Mouse (Mus musculus): ENCODE measurements around the gene Tex11.
"Not testable (repeated sequence)": the region's sequence is repeated elsewhere in the genome, so short reads cannot be mapped to it uniquely, and the experiment has no call there.

Gene Tex11

GRCm38 (mm10) chrX:101059541-101059940 lies at the start of gene Tex11:
TSS of gene Tex11 (minus strand) at chrX:101059667.
- no peak for ATAC-seq (ENCODE audit: insufficient number of reproducible peaks, low FRiP score, low TSS enrichment)

- ATAC-seq (ENCODE audit: insufficient number of reproducible peaks, low FRiP score, low TSS enrichment): no peak
Observed at GRCm38 (mm10) chrX:101085920-101086319, 26.5 kb upstream of the Tex11 start, which contains the start of gene Slc7a3. TSS of gene Slc7a3 (minus strand) at chrX:101086020.

GRCm38 (mm10) chrX:101085211-101085610 lies 25.7 kb upstream of the Tex11 start:
- ATAC-seq (ENCODE audit: insufficient number of reproducible peaks, low FRiP score, low TSS enrichment): not testable (repeated sequence)

GRCm38 (mm10) chrX:101084192-101084591 lies 24.7 kb upstream of the Tex11 start:
- ATAC-seq (ENCODE audit: insufficient number of reproducible peaks, low FRiP score, low TSS enrichment): no peak

- no peak for ATAC-seq (ENCODE audit: insufficient number of reproducible peaks, low FRiP score, low TSS enrichment)
Observed at GRCm38 (mm10) chrX:101065245-101065644, 5.8 kb upstream of the Tex11 start.

GRCm38 (mm10) chrX:101063503-101063902 lies 4.0 kb upstream of the Tex11 start:
- no peak for ATAC-seq (ENCODE audit: insufficient number of reproducible peaks, low FRiP score, low TSS enrichment)

GRCm38 (mm10) chrX:100943640-100944039 lies 115.8 kb downstream of the Tex11 start:
- ATAC-seq (ENCODE audit: insufficient number of reproducible peaks, low FRiP score, low TSS enrichment): no peak

GRCm38 (mm10) chrX:100839211-100839610 lies 220.3 kb downstream of the Tex11 start:
- no peak for ATAC-seq (ENCODE audit: insufficient number of reproducible peaks, low FRiP score, low TSS enrichment)

GRCm38 (mm10) chrX:100832806-100833205 lies 226.7 kb downstream of the Tex11 start:
- no peak for ATAC-seq (ENCODE audit: insufficient number of reproducible peaks, low FRiP score, low TSS enrichment)

GRCm38 (mm10) chrX:100825557-100825956 lies 233.9 kb downstream of the Tex11 start:
- ATAC-seq (ENCODE audit: insufficient number of reproducible peaks, low FRiP score, low TSS enrichment): no peak

- no peak for ATAC-seq (ENCODE audit: insufficient number of reproducible peaks, low FRiP score, low TSS enrichment)
Observed at GRCm38 (mm10) chrX:100821149-100821548, 238.3 kb downstream of the Tex11 start.

GRCm38 (mm10) chrX:100818681-100819080 lies 240.8 kb downstream of the Tex11 start:
- ATAC-seq (ENCODE audit: insufficient number of reproducible peaks, low FRiP score, low TSS enrichment): no peak

- ATAC-seq (ENCODE audit: insufficient number of reproducible peaks, low FRiP score, low TSS enrichment): peak; percentile 97
Observed at GRCm38 (mm10) chrX:100815766-100816165, 243.7 kb downstream of the Tex11 start.

- ATAC-seq (ENCODE audit: insufficient number of reproducible peaks, low FRiP score, low TSS enrichment): no peak
Observed at GRCm38 (mm10) chrX:100814139-100814538, 245.3 kb downstream of the Tex11 start.

- ATAC-seq (ENCODE audit: insufficient number of reproducible peaks, low FRiP score, low TSS enrichment): no peak
Observed at GRCm38 (mm10) chrX:100811129-100811528, 248.3 kb downstream of the Tex11 start.

- no peak for ATAC-seq (ENCODE audit: insufficient number of reproducible peaks, low FRiP score, low TSS enrichment)
Observed at GRCm38 (mm10) chrX:100802034-100802433, 257.4 kb downstream of the Tex11 start.

- no peak for ATAC-seq (ENCODE audit: insufficient number of reproducible peaks, low FRiP score, low TSS enrichment)
Observed at GRCm38 (mm10) chrX:100800643-100801042, 258.8 kb downstream of the Tex11 start.

GRCm38 (mm10) chrX:100797851-100798527 lies 261.5 kb downstream of the Tex11 start:
- ATAC-seq (ENCODE audit: insufficient number of reproducible peaks, low FRiP score, low TSS enrichment): no peak

- ATAC-seq (ENCODE audit: insufficient number of reproducible peaks, low FRiP score, low TSS enrichment): no peak
Observed at GRCm38 (mm10) chrX:100797370-100797769, 262.1 kb downstream of the Tex11 start.

- no peak; the same call in 1 of the 2 replicates for ATAC-seq (ENCODE audit: insufficient number of reproducible peaks, low FRiP score, low TSS enrichment)
Observed at GRCm38 (mm10) chrX:100796741-100797090, 262.8 kb downstream of the Tex11 start.

GRCm38 (mm10) chrX:100796041-100796740 lies 263.3 kb downstream of the Tex11 start:
- peak; percentile 83 for ATAC-seq (ENCODE audit: insufficient number of reproducible peaks, low FRiP score, low TSS enrichment)

- ATAC-seq (ENCODE audit: insufficient number of reproducible peaks, low FRiP score, low TSS enrichment): no peak
Observed at GRCm38 (mm10) chrX:100789322-100789721, 270.1 kb downstream of the Tex11 start.
